Mouse (Mus musculus) liver, adult 2 months (tissue): ENCODE results near the gene Cmtm1.
"Not testable (repeated sequence)": the region's sequence is repeated elsewhere in the genome, so short reads cannot be mapped to it uniquely, and the experiment has no call there.

Source experiments
- CTCF ChIP-seq: fragments of 200-500 bp; IDR thresholded peaks from 2 replicates; pipeline ENCODE4 v1.5.1; 2011; ENCODE audit warnings: low read depth, low read length, control low read depth
- POLR2A ChIP-seq: fragments of 200-500 bp; IDR thresholded peaks from 2 replicates; pipeline ENCODE4 v1.6.1; 2011; ENCODE audit warnings: low read length, control low read depth; ENCODE audit not compliant: insufficient read depth; ENCODE audit errors: extremely low read depth

DNA sequence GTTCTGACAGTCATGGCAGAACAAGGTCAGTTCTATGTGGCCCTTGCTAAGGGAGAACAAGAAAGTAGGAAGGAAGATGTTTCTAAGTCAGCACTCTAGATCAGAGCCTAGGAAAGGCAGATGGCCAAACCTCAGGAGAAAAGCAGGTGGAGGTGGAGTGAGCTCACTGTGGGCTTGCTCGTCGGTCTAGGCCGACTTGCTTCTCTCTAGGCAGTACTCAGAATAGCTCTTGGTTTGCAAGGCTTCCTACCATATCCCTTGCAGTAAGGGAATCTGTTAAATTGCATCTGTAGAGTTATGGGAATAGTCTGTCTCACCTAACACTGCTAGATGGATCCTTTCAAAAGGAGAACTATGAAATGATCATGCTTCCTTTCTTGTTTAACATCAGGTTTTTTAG is 2.1 kb upstream of the Cmtm1 start:
- not testable (repeated sequence) for TF ChIP-seq POLR2A, CTCF
